ENCODE assay signal across 9 mouse cellular contexts in the genomic region with DNA sequence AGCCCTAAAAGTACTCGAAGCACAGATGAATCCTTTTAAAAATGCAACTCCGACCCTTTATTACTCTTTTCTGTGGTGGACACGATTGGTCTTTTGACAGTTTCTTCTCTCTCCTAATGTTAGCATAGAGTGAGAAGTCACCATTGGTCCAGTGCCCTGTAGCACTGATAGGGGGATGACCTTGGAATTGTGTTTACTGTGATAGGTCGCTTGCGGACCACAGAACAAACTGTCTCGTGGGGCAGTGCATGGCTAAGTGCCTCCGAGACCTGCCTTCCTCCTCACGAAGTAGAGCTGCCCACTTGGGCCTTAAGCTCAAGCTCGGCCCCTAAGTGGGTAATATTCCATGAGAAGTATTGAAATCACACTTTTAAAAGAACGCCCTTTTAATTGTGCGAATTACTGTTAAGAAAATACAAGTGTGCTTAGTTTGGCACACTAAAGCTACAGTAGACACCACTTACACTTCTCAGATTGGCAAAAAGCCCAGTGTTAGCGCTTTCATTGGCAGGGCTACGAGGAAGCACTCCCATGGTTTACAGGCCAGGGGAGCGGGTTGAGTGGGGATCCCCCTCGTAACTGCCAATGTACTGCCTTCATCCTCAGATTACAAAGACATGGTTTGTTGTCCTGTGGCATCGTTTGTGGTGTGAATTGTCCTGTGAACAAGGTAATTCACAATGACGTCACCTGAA. TPM values are rescaled to one million over a fixed set of nuclear protein-coding genes. Genes with fewer than 3 reads are reported as not detected.
A peak's percentile ranks its signal among the peaks of the same experiment; 100 is the strongest.
DNase-seq lines count a peak whose midpoint lies in the region; ATAC-seq and TF ChIP-seq lines count a peak whose summit lies in the region.
"Had no signal": no experiment of that assay in that cellular context is flagged by ENCODE, and none has a peak within 500 bp of the region (broad histone marks: within the 10 kb centered on the region; RNA-seq: fewer than 3 reads in every experiment).

No protein-coding gene starts in this region.

- ATAC-seq in liver, postnatal 0 days, result peak; percentile 40; the same call in 1 of the 2 replicates
- ATAC-seq in liver, embryonic 12.5 days, result no peak
- no peak; the same call in 1 of the 2 replicates for ATAC-seq in heart, embryonic 14.5 days (ENCODE audit: insufficient number of reproducible peaks, insufficient read depth, low FRiP score, low read depth)

- TF ChIP-seq EP300 in liver, postnatal 0 days (IDR thresholded peaks at IDR 0.05; ENCODE audit: low read depth), result no peak

- peak overlapping the region; percentile 22; the same call in 1 of the 2 replicates for H3K27ac ChIP-seq in liver, postnatal 0 days (ENCODE audit: low read depth)
- H3K27ac ChIP-seq in liver, embryonic 12.5 days, result no peak overlapping the region
- H3K27ac ChIP-seq in heart, embryonic 14.5 days (replicated peaks in 1 of 2; ENCODE audit: control insufficient read depth in 1 of 2, insufficient read depth in 1 of 2, low read depth in 2 of 2, low read length in 2 of 2), result peak overlapping the region; percentile 8 to 61; a peak in 3 of 4 replicates

- H3K36me3 ChIP-seq in liver, postnatal 0 days (replicated peaks; ENCODE audit: insufficient read depth, low read length), result peaks cover 11% of the 10 kb centered on the region
- peaks cover 9% of the 10 kb centered on the region; the same call in 1 of the 2 replicates for H3K36me3 ChIP-seq in liver, embryonic 12.5 days
- H3K36me3 ChIP-seq in heart, embryonic 14.5 days (ENCODE audit: control insufficient read depth, insufficient read depth, low read length), result no peaks in the 10 kb centered on the region

- H3K27me3 ChIP-seq in liver, postnatal 0 days (ENCODE audit: insufficient read depth, low read length), result no peaks in the 10 kb centered on the region
- no peaks in the 10 kb centered on the region for H3K27me3 ChIP-seq in liver, embryonic 12.5 days (replicated peaks)
- no peaks in the 10 kb centered on the region for H3K27me3 ChIP-seq in heart, embryonic 14.5 days (ENCODE audit: control insufficient read depth, insufficient read depth, low read length)

- no peak overlapping the region for H3K4me3 ChIP-seq in liver, postnatal 0 days (ENCODE audit: low read depth, low read length)
- no peak overlapping the region for H3K4me3 ChIP-seq in liver, embryonic 12.5 days
- no peak overlapping the region for H3K4me3 ChIP-seq in heart, embryonic 14.5 days (ENCODE audit: control insufficient read depth in 1 of 2, insufficient read depth in 1 of 2, low read depth in 1 of 2, low read length in 2 of 2)

- no peak overlapping the region for H3K4me2 ChIP-seq in liver, postnatal 0 days (ENCODE audit: low read depth, low read length)
- no peak overlapping the region for H3K4me2 ChIP-seq in liver, embryonic 12.5 days
- peak overlapping the region; percentile 44 for H3K4me2 ChIP-seq in heart, embryonic 14.5 days (ENCODE audit: low read length)

- no peaks in the 10 kb centered on the region for H3K4me1 ChIP-seq in liver, postnatal 0 days (ENCODE audit: insufficient read depth)
- H3K4me1 ChIP-seq in liver, embryonic 12.5 days, result no peaks in the 10 kb centered on the region
- peaks cover 7 to 10% of the 10 kb centered on the region in 2 experiments for H3K4me1 ChIP-seq in heart, embryonic 14.5 days (ENCODE audit: control insufficient read depth in 2 of 2, insufficient read depth in 2 of 2, low read length in 2 of 2)

- 65% methylated on average over 17 of the region's 17 CpGs for WGBS in liver, postnatal 0 days (ENCODE audit: insufficient replicate concordance)
- 68% methylated on average over 17 of the region's 17 CpGs for WGBS in liver, embryonic 12.5 days (ENCODE audit: insufficient replicate concordance)
- WGBS in heart, embryonic 14.5 days, result 44% methylated on average over 17 of the region's 17 CpGs

- peak; percentile 16 to 18 for DNase-seq in cerebellum, postnatal 14 days
- DNase-seq in cerebellum, adult 9-10 months, result no peak
- DNase-seq in liver, postnatal 0 days, result no peak
- peak; percentile 76 for DNase-seq in lung, postnatal 36 days
- DNase-seq in natural killer cell, adult 2 months (ENCODE audit: low spot score in 2 of 2), result no peak
- no peak for DNase-seq in right cerebral cortex, postnatal 36 days (ENCODE audit: low spot score in 2 of 2)

- no peak for TF ChIP-seq CTCF in liver, postnatal 0 days (IDR thresholded peaks at IDR 0.05; ENCODE audit: low read depth)

- H3K9ac ChIP-seq in liver, postnatal 0 days (replicated peaks), result 0 out of 2 replicates have a peak overlapping the region, but pooled peaks have one; percentile 1
- H3K9ac ChIP-seq in liver, embryonic 12.5 days, result no peak overlapping the region
- H3K9ac ChIP-seq in heart, embryonic 14.5 days (ENCODE audit: low read length), result no peak overlapping the region

- H3K9me3 ChIP-seq in liver, postnatal 0 days (ENCODE audit: low read length), result no peaks in the 10 kb centered on the region
- H3K9me3 ChIP-seq in liver, embryonic 12.5 days (replicated peaks), result no peaks in the 10 kb centered on the region
- H3K9me3 ChIP-seq in heart, embryonic 14.5 days (ENCODE audit: control insufficient read depth, low read length), result no peaks in the 10 kb centered on the region

RNA-seq across cellular contexts. Expression of gene Slc27a2, which starts 11.4 kb away (rescaled TPM):
- polyA plus RNA-seq in liver, postnatal 0 days (2015; fragmentation: Nextera tagmentation; extraction: Ambion mirVana), result 1,036 and 1,041 TPM in 2 replicates
- 53.1 and 56.3 TPM in 2 replicates for polyA plus RNA-seq in liver, embryonic 12.5 days (2016; fragmentation: Nextera tagmentation; extraction: Ambion mirVana)
- 0.09 and 0.38 TPM in 2 replicates for polyA plus RNA-seq in heart, embryonic 14.5 days (2014; fragmentation: Nextera tagmentation; extraction: Ambion mirVana)
- polyA plus RNA-seq: C2C12 had no signal

RNA-seq across cellular contexts. Expression of gene Hdc, which starts 55.5 kb away (rescaled TPM):
- polyA plus RNA-seq in liver, postnatal 0 days (2015; fragmentation: Nextera tagmentation; extraction: Ambion mirVana), result 4.5 and 6.0 TPM in 2 replicates
- 6.1 and 6.5 TPM in 2 replicates for polyA plus RNA-seq in liver, embryonic 12.5 days (2016; fragmentation: Nextera tagmentation; extraction: Ambion mirVana)
- 5.5 and 6.2 TPM in 2 replicates for polyA plus RNA-seq in heart, embryonic 14.5 days (2014; fragmentation: Nextera tagmentation; extraction: Ambion mirVana)

Comparison
In these comparisons a context has a peak if more than half of its experiments do, and no peak if none do; other contexts are left out.
1. DNase-seq: peak in cerebellum, postnatal 14 days (2 of 2) and lung, postnatal 36 days (single experiment); none in cerebellum, adult 9-10 months (single experiment), liver, postnatal 0 days (single experiment), natural killer cell, adult 2 months (0 of 2) and right cerebral cortex, postnatal 36 days (0 of 2).
2. RNA of gene Slc27a2, which starts 11.4 kb away (polyA plus RNA-seq): 1,036 to 1,041 TPM in liver, postnatal 0 days and 53.1 to 56.3 TPM in liver, embryonic 12.5 days; 0.09 to 0.38 TPM in heart, embryonic 14.5 days; every median in the first group is over 10 times any median in the second.